Mouse (Mus musculus) heart, embryonic 12.5 days (tissue): ENCODE measurements around the gene G430095P16Rik. TPM values are rescaled to one million over a fixed set of nuclear protein-coding genes. Genes with fewer than 3 reads are reported as not detected.

ENCODE experiments used
- ATAC-seq: fragments of 200-750 bp; cut with Nextera tagmentation; 2 replicates; pipeline ENCODE4 v1.8.0; 2017; ENCODE audit warnings: moderate TSS enrichment, moderate library complexity; ENCODE audit not compliant: insufficient number of reproducible peaks, low FRiP score
- H3K27ac ChIP-seq: fragments of 300-500 bp; sonication (generic); 2 replicates; pipeline ENCODE4 v1.5.1; 2016; ENCODE audit warnings: mild to moderate bottlenecking, moderate library complexity; ENCODE audit not compliant: poor library complexity, severe bottlenecking
- H3K27me3 ChIP-seq: fragments of 300-500 bp; sonication (generic); replicated peaks from 2 replicates; pipeline ENCODE4 v1.6.1; 2016; ENCODE audit warnings: mild to moderate bottlenecking, moderate library complexity
- H3K36me3 ChIP-seq: fragments of 300-500 bp; sonication (generic); 2 replicates; pipeline ENCODE4 v1.6.1; 2016; ENCODE audit warnings: mild to moderate bottlenecking, moderate library complexity
- H3K4me1 ChIP-seq: fragments of 300-500 bp; sonication (generic); replicated peaks from 2 replicates; pipeline ENCODE4 v1.6.1; 2016; ENCODE audit warnings: mild to moderate bottlenecking
- H3K4me2 ChIP-seq: fragments of 300-500 bp; sonication (generic); 2 replicates; pipeline ENCODE4 v1.6.1; 2016; ENCODE audit warnings: mild to moderate bottlenecking, moderate library complexity
- H3K4me3 ChIP-seq: fragments of 300-500 bp; sonication (generic); 2 replicates; pipeline ENCODE4 v1.5.1; 2016; ENCODE audit warnings: mild to moderate bottlenecking
- H3K9ac ChIP-seq: fragments of 300-500 bp; sonication (generic); 2 replicates; pipeline ENCODE4 v1.6.1; 2016; ENCODE audit warnings: mild to moderate bottlenecking, moderate library complexity
- H3K9me3 ChIP-seq: fragments of 300-500 bp; sonication (generic); replicated peaks from 2 replicates; pipeline ENCODE4 v1.6.1; 2016; ENCODE audit warnings: mild to moderate bottlenecking, moderate library complexity
- WGBS: fragments of 180-500 bp; shearing (Covaris S2); methylation state at CpG from one replicate; pipeline ENCODE4 v1.1.7; 2016; 5-methylcytosine and 5-hydroxymethylcytosine counted together
- polyA plus RNA-seq: library from polyadenylated mRNA; unstranded; fragments of >200 nt; fragmentation: Nextera tagmentation; extraction: Ambion mirVana; gene quantifications from 2 replicates; pipeline ENCODE4 v1.2.1, GENCODE M21; 2016

G430095P16Rik gene
- polyA plus RNA-seq, 1 experiment from 2014 or later = 6.9 TPM

DNA sequence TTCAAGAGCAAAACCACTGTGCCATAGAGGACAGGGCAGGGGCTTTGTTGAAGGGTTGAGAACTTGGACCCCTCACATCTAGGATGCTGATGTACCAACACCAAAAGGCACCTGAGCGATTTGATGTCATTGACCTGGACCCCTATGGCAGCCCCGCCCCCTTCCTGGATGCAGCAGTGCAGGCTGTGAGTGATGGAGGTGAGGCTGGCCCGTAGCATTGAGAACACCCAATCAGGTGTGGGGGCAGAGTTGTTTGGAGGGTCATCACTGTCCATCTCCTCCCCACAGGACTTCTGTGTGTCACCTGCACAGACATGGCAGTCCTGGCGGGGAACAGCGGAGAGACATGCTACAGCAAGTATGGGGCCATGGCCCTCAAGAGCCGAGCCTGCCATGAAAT lies 27.7 kb upstream of the G430095P16Rik start:
- Histone ChIP-seq H3K9ac (no peak overlapping the region), H3K4me1 (peaks cover 19% of the 10 kb centered on the region), H3K36me3 (peaks cover 85% of the 10 kb centered on the region), H3K4me2 (no peak overlapping the region), H3K27me3 (no peaks in the 10 kb centered on the region), H3K27ac (no peak overlapping the region), H3K9me3 (no peaks in the 10 kb centered on the region), H3K4me3 (no peak overlapping the region)
- no peak for ATAC-seq
- 86% methylated on average over 6 of the region's 6 CpGs for WGBS

DNA sequence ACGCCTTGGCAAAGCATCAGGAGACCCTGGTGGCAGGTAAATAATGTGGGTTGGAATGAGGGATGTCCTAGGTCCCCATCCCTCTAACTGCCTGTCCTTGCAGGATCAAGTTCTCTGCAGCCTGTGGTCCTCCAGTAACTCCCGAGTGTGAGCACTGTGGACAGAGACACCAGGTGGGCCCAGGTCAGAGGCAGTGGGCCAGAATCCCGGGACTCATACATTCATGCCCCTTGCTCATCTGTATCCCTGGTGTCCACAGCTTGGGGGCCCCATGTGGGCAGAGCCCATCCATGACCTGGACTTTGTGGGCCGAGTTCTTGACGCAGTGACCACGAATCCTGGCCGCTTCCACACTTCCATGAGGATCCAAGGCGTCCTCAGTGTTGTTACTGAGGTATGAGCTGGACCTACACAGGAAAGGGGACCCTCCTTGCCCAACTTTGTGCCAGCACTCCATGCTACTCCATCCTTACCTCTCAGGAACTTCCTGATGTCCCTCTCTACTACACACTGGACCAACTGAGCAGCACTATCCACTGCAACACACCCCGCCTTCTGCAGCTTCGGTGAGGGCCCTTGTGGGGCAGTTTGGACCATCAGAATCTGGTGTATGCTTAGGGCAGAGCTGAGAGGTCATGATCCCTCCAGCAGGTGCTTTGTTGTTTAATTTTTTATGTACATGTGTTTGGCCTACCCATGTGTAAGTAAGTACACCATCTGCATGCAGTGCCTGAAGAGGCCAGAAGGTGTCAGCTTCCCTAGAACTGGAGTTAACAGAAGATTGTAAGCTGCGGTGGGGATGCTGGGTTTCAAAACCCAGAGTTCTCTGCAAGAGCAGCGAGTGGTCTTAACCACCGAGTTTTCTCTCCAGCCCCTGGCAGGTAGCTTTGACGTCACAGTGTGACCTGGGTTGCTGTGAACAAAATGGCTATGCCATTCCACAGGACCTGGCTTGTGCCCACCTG lies 25.4 kb upstream of the G430095P16Rik start:
- Histone ChIP-seq H3K36me3 (peaks cover 68% of the 10 kb centered on the region), H3K27ac (no peak overlapping the region), H3K4me2 (no peak overlapping the region), H3K9ac (0 out of 2 replicates have a peak overlapping the region, but pooled peaks have one; percentile 20), H3K4me3 (no peak overlapping the region), H3K4me1 (peaks cover 34% of the 10 kb centered on the region), H3K9me3 (no peaks in the 10 kb centered on the region), H3K27me3 (peaks cover 5% of the 10 kb centered on the region)
- no peak for ATAC-seq
- 87% methylated on average over 14 of the region's 14 CpGs for WGBS

DNA sequence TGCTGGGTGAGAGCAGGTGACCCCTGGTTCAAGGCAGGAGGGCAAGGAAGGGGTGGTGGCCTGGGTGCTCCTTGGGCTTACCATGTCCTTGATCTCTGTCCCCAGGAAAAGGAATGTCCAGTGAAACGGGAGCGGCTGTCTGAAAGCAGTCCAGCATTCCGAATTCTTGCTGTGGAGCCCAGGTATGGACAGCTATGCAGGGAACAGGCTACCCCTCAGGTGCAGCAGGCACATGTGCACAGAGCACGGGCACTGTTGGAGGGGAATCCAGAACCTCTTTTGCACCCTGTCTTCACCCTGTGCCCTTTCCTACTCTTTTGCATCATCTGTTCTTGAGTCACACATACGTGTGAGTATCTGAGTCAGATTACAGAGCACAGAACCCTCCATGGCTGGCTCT lies 24.5 kb upstream of the G430095P16Rik start:
- WGBS = 91% methylated on average over 5 of the region's 5 CpGs

DNA sequence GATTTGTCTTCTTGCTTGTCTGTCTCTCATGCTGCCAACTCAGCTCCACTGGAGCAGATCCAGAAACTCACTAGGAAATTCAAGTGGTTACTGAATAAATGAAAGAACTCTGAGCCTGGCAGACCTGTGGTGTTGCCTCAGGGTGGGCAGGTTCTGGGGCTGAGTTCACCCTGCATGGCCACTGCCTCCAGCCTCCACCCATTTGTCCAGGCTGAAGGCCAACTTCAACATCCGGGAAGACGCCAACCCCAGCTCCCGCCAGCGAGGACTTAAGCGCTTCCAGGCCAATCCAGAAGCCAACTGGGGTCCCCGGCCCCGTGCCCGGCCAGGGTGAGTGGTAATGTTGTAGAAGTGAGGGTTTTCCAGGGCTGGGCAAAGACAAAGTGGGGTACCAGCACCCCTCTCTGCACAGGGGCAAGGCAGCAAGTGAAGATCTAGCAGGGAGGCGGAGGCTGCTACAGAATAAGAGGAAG lies 23.8 kb upstream of the G430095P16Rik start:
- WGBS = 76% methylated on average over 9 of the region's 9 CpGs
- Histone ChIP-seq H3K4me1 (peaks cover 47% of the 10 kb centered on the region), H3K4me2 (peak overlapping the region; percentile 9; the same call in 1 of the 2 replicates), H3K4me3 (no peak overlapping the region), H3K27ac (peak overlapping the region; percentile 91), H3K9me3 (no peaks in the 10 kb centered on the region), H3K27me3 (peaks cover 20% of the 10 kb centered on the region), H3K36me3 (peaks cover 53% of the 10 kb centered on the region), H3K9ac (no peak overlapping the region)
- ATAC-seq = no peak

More for the DNA sequence above, 24.5 kb upstream of the G430095P16Rik start:
- Histone ChIP-seq H3K9ac (0 out of 2 replicates have a peak overlapping the region, but pooled peaks have one; percentile 20), H3K36me3 (peaks cover 59% of the 10 kb centered on the region), H3K27me3 (peaks cover 13% of the 10 kb centered on the region), H3K4me1 (peaks cover 42% of the 10 kb centered on the region), H3K27ac (no peak overlapping the region), H3K4me2 (no peak overlapping the region), H3K9me3 (no peaks in the 10 kb centered on the region), H3K4me3 (no peak overlapping the region)
- ATAC-seq = no peak

DNA sequence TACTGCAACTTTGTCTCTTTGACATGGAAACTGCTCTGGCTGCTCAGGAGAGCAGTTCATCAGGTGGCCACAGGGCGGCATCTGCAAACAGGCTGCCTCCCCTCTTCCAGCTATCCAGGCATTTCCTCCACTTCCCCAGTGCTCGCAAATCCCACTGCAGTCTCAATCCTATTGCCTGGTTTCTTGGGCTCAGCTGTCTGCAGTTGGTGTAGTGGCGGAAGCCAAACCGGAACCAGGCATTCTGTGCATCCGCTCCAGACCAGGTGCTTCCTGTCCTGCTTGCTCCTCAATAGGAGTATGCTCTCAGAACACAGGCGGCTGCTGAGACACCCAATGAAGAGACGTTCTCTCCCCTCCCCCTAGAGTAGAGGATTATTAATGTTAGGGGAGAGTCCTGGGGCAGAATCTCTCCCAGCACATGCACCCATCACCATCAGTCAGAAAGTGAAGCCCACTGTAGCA lies 22.9 kb upstream of the G430095P16Rik start:
- Histone ChIP-seq H3K27me3 (peaks cover 28% of the 10 kb centered on the region), H3K36me3 (peaks cover 45% of the 10 kb centered on the region)
- 0 out of 2 replicates have a peak, but pooled peaks have one; percentile 3 for ATAC-seq

DNA sequence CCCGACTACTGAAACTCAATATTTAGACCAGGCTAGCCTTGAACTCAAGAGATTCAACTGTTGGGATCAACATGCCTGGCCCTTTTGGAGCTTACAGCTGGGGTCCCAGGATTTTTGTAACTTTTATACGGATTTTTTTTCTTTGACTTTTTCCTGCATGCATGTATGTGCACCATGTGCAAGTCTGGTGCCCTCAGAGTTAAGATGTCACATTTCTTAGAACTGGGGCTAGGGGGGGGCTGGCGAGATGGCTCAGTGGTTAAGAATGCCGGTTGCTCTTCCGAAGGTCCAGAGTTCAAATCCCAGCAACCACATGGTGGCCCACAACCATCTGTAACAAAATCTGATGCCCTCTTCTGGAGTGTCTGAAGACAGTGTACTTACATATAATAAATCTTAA lies 22.3 kb upstream of the G430095P16Rik start:
- no peak for ATAC-seq
- H3K9ac ChIP-seq = no peak overlapping the region
- 0 out of 2 replicates have a peak overlapping the region, but pooled peaks have one; percentile 3 for H3K4me2 ChIP-seq
- peak overlapping the region; percentile 91 for H3K27ac ChIP-seq
- H3K4me1 ChIP-seq = peaks cover 63% of the 10 kb centered on the region
- H3K36me3 ChIP-seq = peaks cover 39% of the 10 kb centered on the region
- H3K27me3 ChIP-seq = peaks cover 31% of the 10 kb centered on the region
- H3K9me3 ChIP-seq = no peaks in the 10 kb centered on the region
- H3K4me3 ChIP-seq = no peak overlapping the region
- 77% methylated on average over 5 of the region's 5 CpGs for WGBS

More for the DNA sequence above, 22.9 kb upstream of the G430095P16Rik start:
- Histone ChIP-seq H3K9me3 (no peaks in the 10 kb centered on the region), H3K4me1 (peaks cover 57% of the 10 kb centered on the region), H3K27ac (peak overlapping the region; percentile 91), H3K4me3 (no peak overlapping the region), H3K4me2 (0 out of 2 replicates have a peak overlapping the region, but pooled peaks have one; percentile 3), H3K9ac (no peak overlapping the region)
- 42% methylated on average over 7 of the region's 7 CpGs for WGBS

DNA sequence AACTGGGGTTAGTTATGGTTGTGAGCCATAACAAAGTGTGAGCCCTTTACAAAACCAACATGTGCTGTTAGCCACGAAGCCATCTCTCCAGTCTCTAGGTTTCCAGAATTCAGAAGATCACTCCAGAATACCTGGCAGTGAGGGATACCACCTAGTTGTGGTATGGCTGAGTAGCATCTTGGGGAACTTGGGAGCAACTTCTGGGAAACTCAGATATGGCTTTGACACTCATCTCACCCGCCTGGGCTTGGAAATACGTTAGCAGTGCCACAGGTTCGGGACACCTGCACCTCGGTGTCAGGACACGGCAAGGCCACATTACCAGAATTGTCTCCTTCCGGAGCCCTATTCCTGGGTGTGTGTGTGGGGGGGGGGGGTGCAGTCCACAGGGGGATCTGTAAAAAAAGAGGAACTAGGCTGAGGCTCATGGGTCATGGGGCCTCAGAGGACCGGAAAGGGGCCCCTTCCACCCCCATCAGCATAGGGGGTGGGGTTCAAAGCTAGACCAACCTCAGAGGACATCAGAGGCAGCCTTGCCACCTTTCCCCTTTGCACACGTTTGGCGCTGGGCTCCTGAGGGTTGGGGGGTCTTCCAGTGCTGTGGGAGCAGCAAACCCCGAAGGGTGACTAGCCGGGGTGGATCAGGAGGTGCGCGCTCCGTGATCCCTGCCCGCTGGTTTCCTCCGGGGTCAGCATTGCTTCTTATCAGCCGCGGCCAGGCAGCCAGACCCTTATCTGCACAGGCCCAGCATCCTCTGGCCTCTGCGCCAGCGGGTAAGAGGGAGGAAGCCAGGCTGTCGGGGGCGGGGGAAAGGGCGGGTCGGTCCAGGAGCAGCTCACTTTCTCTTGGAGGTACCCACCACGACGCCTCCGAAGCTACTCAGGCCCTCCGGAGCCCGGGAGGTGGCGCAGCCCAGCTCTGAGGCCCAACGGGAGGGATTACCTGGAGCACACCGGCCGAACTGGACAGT lies 21.6 kb upstream of the G430095P16Rik start, which contains the start of gene Lyl1:
Lyl1 (plus strand) TSS at position 517 of the 971 bp plus-strand sequence.
- H3K9ac ChIP-seq = peak within 1 kb of the TSS; percentile 79
- H3K36me3 ChIP-seq = peaks cover 34% of the 10 kb centered on the region
- ATAC-seq = peak; percentile 89
- H3K4me3 ChIP-seq = peak within 1 kb of the TSS; percentile 54
- H3K4me1 ChIP-seq = peaks cover 65% of the 10 kb centered on the region
- WGBS = 5% methylated on average over 34 of the region's 34 CpGs
- H3K27ac ChIP-seq = peak within 1 kb of the TSS; percentile 91
- peaks cover 33% of the 10 kb centered on the region for H3K27me3 ChIP-seq
- H3K9me3 ChIP-seq = no peaks in the 10 kb centered on the region
- H3K4me2 ChIP-seq = peak within 1 kb of the TSS; percentile 66

DNA sequence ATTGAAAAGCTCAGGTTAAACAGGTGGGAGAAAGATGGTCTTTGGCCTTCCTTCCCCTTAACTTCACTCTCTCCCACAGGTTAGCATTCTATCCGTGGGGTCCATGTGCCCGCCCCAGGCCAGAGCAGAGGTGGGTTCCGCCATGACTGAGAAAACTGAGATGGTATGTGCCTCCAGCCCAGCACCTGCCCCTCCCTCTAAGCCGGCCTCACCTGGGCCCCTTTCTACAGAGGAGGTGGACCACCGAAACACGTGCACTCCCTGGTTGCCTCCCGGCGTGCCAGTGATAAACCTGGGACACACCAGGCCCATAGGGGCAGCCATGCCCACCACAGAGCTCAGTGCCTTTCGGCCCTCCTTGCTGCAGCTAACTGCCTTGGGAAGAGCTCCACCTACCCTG lies 20.2 kb upstream of the G430095P16Rik start:
- H3K4me1 ChIP-seq = peaks cover 76% of the 10 kb centered on the region
- H3K9ac ChIP-seq = peak overlapping the region; percentile 79
- ATAC-seq = no peak
- no peaks in the 10 kb centered on the region for H3K9me3 ChIP-seq
- H3K36me3 ChIP-seq = peaks cover 20% of the 10 kb centered on the region
- H3K27ac ChIP-seq = peak overlapping the region; percentile 91
- 54% methylated on average over 9 of the region's 9 CpGs for WGBS
- peak overlapping the region; percentile 66 for H3K4me2 ChIP-seq
- peaks cover 42% of the 10 kb centered on the region for H3K27me3 ChIP-seq
- peak overlapping the region; percentile 54 for H3K4me3 ChIP-seq

DNA sequence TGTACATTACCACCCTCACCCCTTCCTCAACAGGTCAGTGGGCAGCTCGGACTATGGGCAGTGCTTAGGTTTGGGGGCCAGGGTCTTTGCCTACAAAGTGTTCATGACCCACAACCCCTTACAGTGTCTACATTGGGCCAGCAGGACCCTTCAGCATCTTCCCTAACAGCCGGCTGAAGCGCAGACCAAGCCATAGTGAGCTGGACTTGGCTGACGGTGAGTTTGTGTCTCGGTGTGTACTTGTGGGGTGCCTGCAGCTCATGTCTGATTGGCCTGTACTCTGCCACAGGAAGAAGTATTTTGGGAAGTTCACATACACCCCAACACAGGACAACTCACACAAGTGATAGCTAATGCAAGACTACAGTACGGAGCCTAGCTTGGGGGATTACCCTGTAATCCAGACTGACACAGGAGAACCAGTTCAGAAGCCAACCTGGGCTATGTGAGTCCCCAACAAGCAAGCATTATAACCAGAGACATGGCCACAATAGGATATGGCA lies 19.8 kb upstream of the G430095P16Rik start:
- peaks cover 16% of the 10 kb centered on the region for H3K36me3 ChIP-seq
- peaks cover 46% of the 10 kb centered on the region for H3K27me3 ChIP-seq
- peak overlapping the region; percentile 54 for H3K4me3 ChIP-seq
- ATAC-seq = no peak
- peak overlapping the region; percentile 79 for H3K9ac ChIP-seq
- H3K4me2 ChIP-seq = peak overlapping the region; percentile 66
- peaks cover 80% of the 10 kb centered on the region for H3K4me1 ChIP-seq
- H3K27ac ChIP-seq = peak overlapping the region; percentile 91
- 76% methylated on average over 6 of the region's 6 CpGs for WGBS
- no peaks in the 10 kb centered on the region for H3K9me3 ChIP-seq
